Mouse (Mus musculus) CD4-positive helper T cell, adult 2 months (primary cell): ENCODE data around the gene Olfr485.
"Not testable (repeated sequence)": the region's sequence is repeated elsewhere in the genome, so short reads cannot be mapped to it uniquely, and the experiment has no call there.

Source experiments
- DNase-seq: peaks from one replicate; pipeline ENCODE4 v3.0.0-alpha.2; 2012; ENCODE audit warnings: low read depth, missing footprints, low spot score

Gene Olfr485

GRCm38 (mm10) chr7:108159771-108160170 lies at the start of gene Olfr485:
TSS of gene Olfr485 (minus strand) at chr7:108159871.
- no peak for DNase-seq

DNA sequence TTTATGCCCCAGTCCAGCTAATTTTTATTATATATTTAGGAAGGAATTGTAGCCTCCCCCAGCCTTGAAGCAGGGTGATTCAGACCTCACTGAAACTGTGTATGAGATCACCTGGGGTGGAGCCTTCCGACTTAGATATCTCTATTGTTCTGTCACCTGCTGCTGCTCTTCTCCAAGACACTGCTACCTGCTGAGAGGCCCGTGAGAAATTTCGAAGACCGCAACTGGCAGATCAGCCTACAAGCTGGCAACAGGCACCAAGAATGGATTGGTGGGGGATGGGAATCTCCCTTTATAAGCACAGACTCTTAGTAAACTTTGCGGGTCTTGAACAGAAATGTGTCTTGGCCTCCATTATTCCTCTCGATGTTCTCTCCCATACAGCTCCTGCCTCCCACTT lies 37.3 kb upstream of the Olfr485 start:
- no peak for DNase-seq

DNA sequence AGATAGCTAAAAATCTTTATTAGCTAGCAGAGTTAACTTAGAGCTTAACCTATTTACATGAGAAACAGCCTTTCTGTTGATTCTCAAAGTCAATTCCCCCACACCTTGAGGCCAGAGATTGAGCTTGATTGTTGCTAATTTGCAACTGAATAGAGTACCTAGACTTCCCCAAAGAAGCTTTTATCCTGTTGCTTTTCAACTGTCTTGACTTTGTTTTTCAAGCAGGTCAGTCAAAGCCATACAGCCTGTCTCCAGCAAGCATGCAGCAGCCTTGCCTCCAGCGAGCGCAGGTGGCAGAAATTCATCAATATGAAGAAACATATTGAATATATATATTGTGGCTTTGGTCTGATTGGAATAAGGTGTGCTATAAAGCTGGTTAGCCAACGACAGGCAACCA lies 36.7 kb upstream of the Olfr485 start:
- DNase-seq: not testable (repeated sequence)

DNA sequence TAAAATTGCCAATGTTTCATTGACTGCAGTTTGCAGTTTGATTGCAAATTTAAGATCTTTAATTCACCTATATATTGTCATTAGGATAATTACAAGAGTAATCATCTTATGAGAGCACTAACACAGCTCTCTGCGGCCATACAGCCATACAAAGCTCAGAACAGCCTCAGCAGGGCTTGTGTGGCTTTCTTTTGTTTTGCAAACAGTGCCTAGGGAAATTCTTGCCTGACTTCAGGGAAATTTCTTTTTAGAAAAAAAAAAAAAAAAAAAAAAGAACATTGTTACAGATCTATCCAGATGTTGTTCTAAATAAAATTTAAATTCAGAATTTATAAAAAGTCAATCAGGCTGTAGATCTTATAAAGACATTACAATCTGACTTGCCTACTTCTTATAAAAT lies 33.0 kb upstream of the Olfr485 start:
- not testable (repeated sequence) for DNase-seq

DNA sequence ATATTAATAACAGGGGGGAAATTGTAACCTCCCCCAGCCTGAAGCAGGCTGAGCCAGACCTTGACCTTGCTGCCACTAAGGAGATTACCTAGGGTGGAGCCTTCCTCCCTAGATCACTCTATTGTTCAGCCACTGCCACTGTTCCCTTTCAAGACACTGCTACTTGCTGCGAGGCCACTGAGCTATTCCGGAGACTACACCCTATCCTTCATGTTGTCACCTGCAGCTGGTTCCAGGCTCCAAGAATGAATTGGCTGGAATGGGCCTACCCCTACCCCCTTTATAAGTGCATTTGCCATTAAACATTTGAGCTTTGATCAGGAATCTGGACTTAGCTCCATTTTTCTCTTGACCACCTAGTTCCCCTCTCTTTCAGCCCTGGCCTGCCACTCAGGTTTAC lies 31.5 kb upstream of the Olfr485 start:
- DNase-seq: not testable (repeated sequence)

DNA sequence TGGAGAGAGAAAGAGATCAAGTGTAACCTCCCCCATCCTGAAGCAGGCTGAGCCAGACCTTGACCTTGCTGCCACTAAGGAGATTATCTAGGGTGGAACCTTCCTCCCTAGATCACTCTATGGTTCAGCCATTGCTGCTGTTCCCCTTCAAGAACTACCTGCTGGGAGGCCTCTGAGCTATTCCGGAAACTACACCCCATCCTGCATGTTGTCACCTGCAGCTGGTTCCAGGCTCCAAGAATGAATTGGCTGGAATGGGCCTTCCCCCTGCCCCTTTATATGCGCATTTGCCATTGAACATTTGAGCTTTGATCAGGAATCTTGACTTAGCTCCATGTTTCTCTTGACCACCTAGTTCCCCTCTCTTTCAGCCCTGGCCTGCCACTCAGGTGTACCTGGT lies 25.6 kb upstream of the Olfr485 start:
- DNase-seq: not testable (repeated sequence)

- not testable (repeated sequence) for DNase-seq
Observed at GRCm38 (mm10) chr7:108184401-108184800, 24.7 kb upstream of the Olfr485 start.

DNA sequence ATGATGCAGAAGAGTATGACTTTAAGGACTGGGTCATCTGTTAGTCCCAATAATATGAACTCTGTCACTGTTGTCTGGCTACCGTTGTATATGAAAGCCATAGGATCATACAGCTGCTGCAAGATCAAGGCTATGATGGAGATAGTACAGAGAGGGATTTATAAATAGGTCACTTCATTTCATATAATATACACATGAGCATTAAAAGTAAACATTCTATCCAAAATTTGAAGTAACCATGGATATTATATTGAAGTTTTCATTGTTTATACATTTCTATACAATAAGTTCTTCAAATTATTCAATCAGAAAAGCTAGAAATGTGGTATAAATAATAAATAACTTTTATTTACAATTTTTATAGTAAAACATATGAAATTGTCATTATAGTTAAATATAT lies 13.0 kb upstream of the Olfr485 start, which contains the start of gene Olfr486:
TSS of gene Olfr486 (minus strand) at position 101 of the 400 bp plus-strand sequence.
- not testable (repeated sequence) for DNase-seq

DNA sequence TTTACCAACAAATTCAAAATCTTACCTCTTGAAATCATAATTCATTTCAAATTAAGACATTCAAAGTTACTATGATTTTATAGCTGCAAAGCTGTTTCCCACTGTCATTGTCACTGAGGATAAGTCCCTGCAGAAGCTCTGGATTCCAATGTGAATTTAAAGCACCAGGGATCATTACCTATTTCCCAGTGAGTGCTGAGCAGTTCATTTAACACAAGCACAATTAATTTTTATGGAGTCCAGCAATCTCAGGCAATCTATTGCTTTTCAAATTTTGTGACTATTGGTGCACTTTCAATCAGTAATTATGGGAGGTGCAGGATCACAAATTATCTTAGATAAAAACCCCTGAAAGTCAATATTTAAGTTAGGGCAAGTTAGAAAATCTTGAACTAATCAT lies 32.3 kb downstream of the Olfr485 start, which contains the start of gene Olfr484:
TSS of gene Olfr484 (minus strand) at position 101 of the 400 bp plus-strand sequence.
- no peak for DNase-seq

DNA sequence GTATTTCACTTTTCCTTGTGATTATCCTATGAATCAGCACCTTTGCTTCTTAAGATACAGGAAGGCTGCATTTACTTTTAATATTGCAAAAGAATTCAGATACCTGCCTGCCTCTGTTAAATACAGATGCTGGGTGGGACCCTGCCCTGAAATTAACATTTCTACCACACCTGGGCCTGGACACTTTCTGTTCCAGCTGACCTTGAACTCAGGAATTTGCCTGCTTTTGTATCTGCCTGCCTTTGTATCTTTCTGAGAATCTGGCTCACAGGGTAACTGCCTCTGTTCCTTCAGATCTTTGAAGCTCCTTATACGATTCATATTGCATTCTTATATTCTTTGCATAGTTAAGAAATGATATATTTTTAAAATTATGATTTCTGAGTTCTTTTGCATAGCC lies 38.3 kb downstream of the Olfr485 start:
- DNase-seq: no peak

- no peak for DNase-seq
Observed at GRCm38 (mm10) chr7:108120681-108121080, 39.0 kb downstream of the Olfr485 start.
